ENCODE assay signal across 8 mouse cellular contexts in the genomic region with DNA sequence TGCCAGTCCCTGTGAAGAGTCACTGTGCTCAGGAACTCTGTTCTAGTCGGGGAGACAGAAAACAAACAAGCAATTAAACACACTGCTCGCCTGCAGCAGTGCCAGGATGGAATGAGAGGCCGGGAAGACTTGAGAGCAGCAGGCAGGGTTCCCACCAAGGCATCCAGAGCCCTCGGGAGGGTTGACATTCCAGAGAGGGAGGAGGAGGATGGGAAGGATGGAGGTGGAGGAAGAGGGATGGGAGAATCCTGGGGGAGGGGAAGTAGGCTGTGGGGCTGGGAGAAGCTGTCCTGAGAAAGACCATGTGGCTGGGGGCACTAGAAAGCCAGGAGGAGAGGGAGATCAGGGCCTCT. TPM values are rescaled to one million over a fixed set of nuclear protein-coding genes. Genes with fewer than 3 reads are reported as not detected.
DNase-seq lines count a peak whose midpoint lies in the region; ATAC-seq and TF ChIP-seq lines count a peak whose summit lies in the region.

No protein-coding gene starts in this region.

- no peaks in the 10 kb centered on the region for H3K9me3 ChIP-seq in lung, embryonic 14.5 days (ENCODE audit: low read depth, low read length)
- H3K9me3 ChIP-seq in forebrain, embryonic 13.5 days (replicated peaks): no peaks in the 10 kb centered on the region
- H3K9me3 ChIP-seq in limb, embryonic 10.5 days (replicated peaks): no peaks in the 10 kb centered on the region
- no peaks in the 10 kb centered on the region for H3K9me3 ChIP-seq in neural tube, embryonic 13.5 days

- H3K4me1 ChIP-seq in lung, embryonic 14.5 days (ENCODE audit: insufficient read depth): peaks cover 26% of the 10 kb centered on the region
- H3K4me1 ChIP-seq in lung, adult 2 months (ENCODE audit: control insufficient read depth, insufficient read depth, low read length): peaks cover 20% of the 10 kb centered on the region; the same call in 1 of the 2 replicates
- H3K4me1 ChIP-seq in forebrain, embryonic 13.5 days: peaks cover 28% of the 10 kb centered on the region
- H3K4me1 ChIP-seq in limb, embryonic 10.5 days: peaks cover 88% of the 10 kb centered on the region
- H3K4me1 ChIP-seq in neural tube, embryonic 13.5 days (replicated peaks): peaks cover 56% of the 10 kb centered on the region

- peak overlapping the region; percentile 98 for H3K27ac ChIP-seq in lung, embryonic 14.5 days (ENCODE audit: low read depth)
- H3K27ac ChIP-seq in forebrain, embryonic 13.5 days: peak overlapping the region; percentile 25; the same call in 1 of the 2 replicates
- peak overlapping the region; percentile 90 for H3K27ac ChIP-seq in limb, embryonic 10.5 days
- H3K27ac ChIP-seq in neural tube, embryonic 13.5 days (replicated peaks): peak overlapping the region; percentile 81

- 2% methylated on average over 4 of the region's 4 CpGs for WGBS in lung, embryonic 14.5 days
- 12% methylated on average over 4 of the region's 4 CpGs for WGBS in lung, adult 2 months
- WGBS in forebrain, embryonic 13.5 days: 19% methylated on average over 4 of the region's 4 CpGs
- 2% methylated on average over 4 of the region's 4 CpGs for WGBS in limb, embryonic 10.5 days
- WGBS in neural tube, embryonic 13.5 days: 6% methylated on average over 4 of the region's 4 CpGs

- intact Hi-C loops in gastrocnemius, postnatal 14 days (cut with DNase I; ENCODE audit: low total_unique reads): no loop called here

- no peak for TF ChIP-seq POLR2A in lung, adult 2 months (IDR thresholded peaks at IDR 0.05; ENCODE audit: borderline replicate concordance, extremely low read depth, low read depth, low read length)

- H3K36me3 ChIP-seq in lung, embryonic 14.5 days (ENCODE audit: insufficient read depth): peaks cover 48% of the 10 kb centered on the region
- H3K36me3 ChIP-seq in forebrain, embryonic 13.5 days (ENCODE audit: poor library complexity, severe bottlenecking): no peaks in the 10 kb centered on the region
- peaks cover 50% of the 10 kb centered on the region for H3K36me3 ChIP-seq in limb, embryonic 10.5 days
- no peaks in the 10 kb centered on the region for H3K36me3 ChIP-seq in neural tube, embryonic 13.5 days

- peak overlapping the region; percentile 43; the same call in 1 of the 2 replicates for H3K9ac ChIP-seq in lung, embryonic 14.5 days
- H3K9ac ChIP-seq in forebrain, embryonic 13.5 days: no peak overlapping the region
- 0 out of 2 replicates have a peak overlapping the region, but pooled peaks have one; percentile 26 for H3K9ac ChIP-seq in neural tube, embryonic 13.5 days

- H3K27me3 ChIP-seq in lung, embryonic 14.5 days (ENCODE audit: insufficient read depth, low read length): no peaks in the 10 kb centered on the region
- peaks cover 28% of the 10 kb centered on the region for H3K27me3 ChIP-seq in forebrain, embryonic 13.5 days
- H3K27me3 ChIP-seq in limb, embryonic 10.5 days (ENCODE audit: low read depth, poor library complexity, severe bottlenecking): no peaks in the 10 kb centered on the region
- H3K27me3 ChIP-seq in neural tube, embryonic 13.5 days: peaks cover 18% of the 10 kb centered on the region

- DNase-seq in lung, embryonic 14.5 days: peak; percentile 82
- DNase-seq in lung, adult 2 months: no peak
- peak; percentile 70 for DNase-seq in limb, embryonic 10.5 days (ENCODE audit: low spot score)
- no peak for DNase-seq in cerebellum, adult 9-10 months
- no peak for DNase-seq in spleen, postnatal 4 days (ENCODE audit: low spot score in 2 of 2)
- DNase-seq in gastrocnemius, postnatal 14 days: no peak

- peak overlapping the region; percentile 81 for H3K4me2 ChIP-seq in lung, embryonic 14.5 days
- no peak overlapping the region for H3K4me2 ChIP-seq in forebrain, embryonic 13.5 days
- H3K4me2 ChIP-seq in neural tube, embryonic 13.5 days: no peak overlapping the region

- ATAC-seq in lung, embryonic 14.5 days (ENCODE audit: insufficient read depth): peak; percentile 55
- no peak for ATAC-seq in forebrain, embryonic 13.5 days
- no peak for ATAC-seq in neural tube, embryonic 13.5 days (ENCODE audit: low read depth)

- H3K4me3 ChIP-seq in lung, embryonic 14.5 days (ENCODE audit: low read depth, low read length): peak overlapping the region; percentile 58
- H3K4me3 ChIP-seq in lung, adult 2 months (replicated peaks; ENCODE audit: extremely low read depth, low read depth, low read length): no peak overlapping the region
- no peak overlapping the region for H3K4me3 ChIP-seq in forebrain, embryonic 13.5 days
- peak overlapping the region; percentile 83 for H3K4me3 ChIP-seq in limb, embryonic 10.5 days
- H3K4me3 ChIP-seq in neural tube, embryonic 13.5 days: no peak overlapping the region

- TF ChIP-seq CTCF in lung, embryonic 14.5 days (IDR thresholded peaks at IDR 0.05; ENCODE audit: low read depth): no peak
- TF ChIP-seq CTCF in lung, adult 2 months (IDR thresholded peaks at IDR 0.05; ENCODE audit: insufficient read depth, low read length): no peak

RNA-seq across cellular contexts. Expression of a gene that starts 6.0 kb away (rescaled TPM):
- polyA plus RNA-seq in lung, embryonic 14.5 days (2014; fragmentation: Nextera tagmentation; extraction: Ambion mirVana): 152 and 162 TPM in 2 replicates
- polyA plus RNA-seq in lung, adult 2 months (2012; rRNA removed): 70.8 and 85.0 TPM in 2 replicates
- polyA plus RNA-seq in forebrain, embryonic 13.5 days (2015; fragmentation: Nextera tagmentation; extraction: Ambion mirVana): 1.9 and 2.7 TPM in 2 replicates
- 94.9 and 118 TPM in 2 replicates for polyA plus RNA-seq in limb, embryonic 10.5 days (2016; fragmentation: Nextera tagmentation; extraction: Ambion mirVana)
- 9.8 and 13.0 TPM in 2 replicates for polyA plus RNA-seq in neural tube, embryonic 13.5 days (2015; fragmentation: Nextera tagmentation; extraction: Ambion mirVana)
- 1 to 10 TPM; 3.2 to 3.5 TPM for total RNA-seq in gastrocnemius, postnatal 14 days (2021)

RNA-seq across cellular contexts. Expression of a gene that starts 51.3 kb away (rescaled TPM):
- polyA plus RNA-seq in lung, embryonic 14.5 days (2014; fragmentation: Nextera tagmentation; extraction: Ambion mirVana): 15.6 and 16.4 TPM in 2 replicates
- 23.3 and 23.5 TPM in 2 replicates for polyA plus RNA-seq in lung, adult 2 months (2012; rRNA removed)
- 21.3 and 24.4 TPM in 2 replicates for polyA plus RNA-seq in forebrain, embryonic 13.5 days (2015; fragmentation: Nextera tagmentation; extraction: Ambion mirVana)
- 19.5 and 21.5 TPM in 2 replicates for polyA plus RNA-seq in limb, embryonic 10.5 days (2016; fragmentation: Nextera tagmentation; extraction: Ambion mirVana)
- polyA plus RNA-seq in neural tube, embryonic 13.5 days (2015; fragmentation: Nextera tagmentation; extraction: Ambion mirVana): 24.1 and 26.9 TPM in 2 replicates
- 10 to 100 TPM; 11.6 to 15.7 TPM for total RNA-seq in gastrocnemius, postnatal 14 days (2021)

RNA-seq across cellular contexts. Expression of a gene that starts 51.5 kb away (rescaled TPM):
- 94.7 and 98.7 TPM in 2 replicates for polyA plus RNA-seq in lung, embryonic 14.5 days (2014; fragmentation: Nextera tagmentation; extraction: Ambion mirVana)
- polyA plus RNA-seq in lung, adult 2 months (2012; rRNA removed): 87.2 and 122 TPM in 2 replicates
- polyA plus RNA-seq in forebrain, embryonic 13.5 days (2015; fragmentation: Nextera tagmentation; extraction: Ambion mirVana): 134 and 147 TPM in 2 replicates
- 130 and 131 TPM in 2 replicates for polyA plus RNA-seq in limb, embryonic 10.5 days (2016; fragmentation: Nextera tagmentation; extraction: Ambion mirVana)
- polyA plus RNA-seq in neural tube, embryonic 13.5 days (2015; fragmentation: Nextera tagmentation; extraction: Ambion mirVana): 128 TPM in 2 replicates
- 10 to 100 TPM; 15.3 to 15.6 TPM for total RNA-seq in gastrocnemius, postnatal 14 days (2021)

Comparison
In these comparisons a context has a peak if more than half of its experiments do, and no peak if none do; other contexts are left out.
1. DNase-seq: peak in lung, embryonic 14.5 days (single experiment) and limb, embryonic 10.5 days (single experiment); none in lung, adult 2 months (single experiment), cerebellum, adult 9-10 months (single experiment), spleen, postnatal 4 days (0 of 2) and gastrocnemius, postnatal 14 days (single experiment).
2. H3K4me3 ChIP-seq: peak in lung, embryonic 14.5 days (single experiment) and limb, embryonic 10.5 days (single experiment); none in lung, adult 2 months (single experiment), forebrain, embryonic 13.5 days (single experiment) and neural tube, embryonic 13.5 days (single experiment).
3. H3K27ac ChIP-seq: peak in every context shown above with its lines; median percentile 98 in lung, embryonic 14.5 days; 90 in limb, embryonic 10.5 days; 81 in neural tube, embryonic 13.5 days; 25 in forebrain, embryonic 13.5 days.